Mouse (Mus musculus): ENCODE measurements around the gene Lipe.
"Not testable (repeated sequence)": the region's sequence is repeated elsewhere in the genome, so short reads cannot be mapped to it uniquely, and the experiment has no call there.

Lipe gene

GRCm38 (mm10) chr7:25398610-25399009, at the start of gene Lipe:
Gene Lipe (minus strand): TSS chr7:25398710.
- no peak for DNase-seq

GRCm38 (mm10) chr7:25440816-25441153, 42.3 kb upstream of the Lipe start:
- DNase-seq = no peak

- no peak for DNase-seq
Measured at GRCm38 (mm10) chr7:25439978-25440815, 41.7 kb upstream of the Lipe start.

GRCm38 (mm10) chr7:25439124-25439822, 40.8 kb upstream of the Lipe start:
- no peak for DNase-seq

- no peak for DNase-seq
Measured at GRCm38 (mm10) chr7:25436704-25437103, 38.2 kb upstream of the Lipe start.

- no peak for DNase-seq
Measured at GRCm38 (mm10) chr7:25436226-25436625, 37.7 kb upstream of the Lipe start.

GRCm38 (mm10) chr7:25435546-25435851, 37.0 kb upstream of the Lipe start:
- no peak for DNase-seq

- DNase-seq = no peak
Measured at GRCm38 (mm10) chr7:25434654-25435545, 36.4 kb upstream of the Lipe start.

GRCm38 (mm10) chr7:25433781-25434560, 35.5 kb upstream of the Lipe start:
- no peak for DNase-seq

GRCm38 (mm10) chr7:25433007-25433541, 34.6 kb upstream of the Lipe start:
- no peak for DNase-seq

GRCm38 (mm10) chr7:25432381-25432780, 33.9 kb upstream of the Lipe start:
- DNase-seq = no peak

GRCm38 (mm10) chr7:25429886-25430784, 31.6 kb upstream of the Lipe start:
- DNase-seq = no peak

- DNase-seq = no peak
Measured at GRCm38 (mm10) chr7:25428321-25428720, 29.8 kb upstream of the Lipe start.

GRCm38 (mm10) chr7:25427144-25427543, 28.6 kb upstream of the Lipe start:
- no peak for DNase-seq

GRCm38 (mm10) chr7:25426380-25426779, 27.9 kb upstream of the Lipe start:
- not testable (repeated sequence) for DNase-seq

- DNase-seq = peak; percentile 82
Measured at GRCm38 (mm10) chr7:25424429-25424828, 25.9 kb upstream of the Lipe start.

- no peak for DNase-seq
Measured at GRCm38 (mm10) chr7:25422286-25422841, 23.9 kb upstream of the Lipe start.

GRCm38 (mm10) chr7:25419943-25420342, 21.4 kb upstream of the Lipe start:
- DNase-seq = no peak

- DNase-seq = no peak
Measured at GRCm38 (mm10) chr7:25419536-25419935, 21.0 kb upstream of the Lipe start.

GRCm38 (mm10) chr7:25417597-25417996, 19.1 kb upstream of the Lipe start:
- peak; percentile 36 for DNase-seq

Measured in thymus, postnatal 25 days (tissue).